Mouse (Mus musculus) E14TG2a.4 (cell line): ENCODE data around the gene Fnip2.

Experiments
- CTCF ChIP-seq: conservative IDR thresholded peaks from 2 replicates; pipeline ENCODE4 v1.5.1; 2014; ENCODE audit warnings: low read length
- POU5F1 ChIP-seq: IDR thresholded peaks from 2 replicates; pipeline ENCODE4 v1.6.1; 2014; ENCODE audit warnings: low read length, borderline replicate concordance

GRCm38 (mm10) chr3:79577606-79578005, 10.0 kb upstream of the Fnip2 start:
- TF ChIP-seq CTCF (no peak), POU5F1 (no peak)
